ENCODE assay signal across 22 mouse cellular contexts in the genomic region with DNA sequence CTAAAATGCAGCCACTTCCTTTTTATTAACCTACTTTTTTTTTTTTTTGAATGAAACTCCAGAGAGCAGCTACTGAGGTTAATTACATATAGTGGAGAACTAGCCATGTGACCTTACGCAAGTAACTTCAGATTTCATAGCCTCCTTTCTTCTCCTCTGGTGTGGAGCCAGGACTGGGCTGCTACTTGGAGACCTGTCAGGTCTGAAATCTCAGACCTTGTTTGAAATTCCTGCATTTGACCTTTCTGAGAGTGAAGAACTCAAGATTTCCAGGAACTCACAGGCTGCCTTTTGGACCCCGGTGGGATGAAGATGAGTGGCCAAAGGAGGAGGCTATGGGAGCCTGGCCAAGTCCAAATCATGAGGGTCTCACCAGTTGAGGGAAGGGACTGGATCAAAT. TPM values are rescaled to one million over a fixed set of nuclear protein-coding genes. Genes with fewer than 3 reads are reported as not detected.
DNase-seq lines count a peak whose midpoint lies in the region; ATAC-seq lines count a peak whose summit lies in the region.
"Had no signal": no experiment of that assay in that cellular context is flagged by ENCODE, and none has a peak within 500 bp of the region (broad histone marks: within the 10 kb centered on the region; RNA-seq: fewer than 3 reads in every experiment).

No protein-coding gene starts in this region.

- peak; percentile 53 for DNase-seq in adrenal gland, postnatal 14 days
- no peak for DNase-seq in adrenal gland, adult 2 months
- DNase-seq in testis, postnatal 10 days (ENCODE audit: low spot score) = peak; percentile 27
- no peak for DNase-seq in testis, postnatal 14 days (ENCODE audit: low spot score)
- DNase-seq in left cerebral cortex, postnatal 10 days (ENCODE audit: extremely low spot score in 1 of 2, low spot score in 2 of 2) = no peak
- DNase-seq: adrenal gland, adult 8-10 months; cerebellum, adult 11-12 months; cerebellum, adult 8-10 months; cerebellum, postnatal 10 days; cerebellum, postnatal 36 days; gastrocnemius, postnatal 10 days; gastrocnemius, postnatal 36 days; heart, adult 11 months; heart, postnatal 14 days; heart, postnatal 4 days had no signal

- intact Hi-C loops in left cerebral cortex, postnatal 10 days (cut with DNase I) = no loop called here

- 0 out of 2 replicates have a peak, but pooled peaks have one; percentile 37 for ATAC-seq in megakaryocyte progenitor cell, adult 5-6 weeks (replicated peaks; ENCODE audit: poor library complexity)
- ATAC-seq: CD4-positive, CD25-positive, alpha-beta regulatory T cell, adult 4 months; forebrain, embryonic 13.5 days; hindbrain, postnatal 0 days; inflammation-experienced regulatory T-cells, adult 6 months; intestine, embryonic 16.5 days had no signal

RNA-seq across cellular contexts. Expression of gene Upp2, which starts 7.1 kb away (rescaled TPM):
- 9.5 and 52.8 TPM in 2 replicates for total RNA-seq in adrenal gland, postnatal 14 days (2021)
- total RNA-seq in adrenal gland, adult 2 months (2021) = 10 to 100 TPM; 14.5 to 16.7 TPM
- polyA plus RNA-seq in adrenal gland, adult 2 months (2012; rRNA removed) = 7.5 and 11.3 TPM in 2 replicates
- 0.37 and 0.64 TPM in 2 replicates for total RNA-seq in megakaryocyte progenitor cell, adult 5-6 weeks (2015)
- not detected in 2 replicates for total RNA-seq in megakaryocyte progenitor cell, adult 5-6 weeks (2017)
- 10 to 100 TPM; 16.6 TPM for total RNA-seq in left cerebral cortex, postnatal 10 days (2021)
- total RNA-seq: MEL had no signal
- polyA plus RNA-seq: CD4-positive, CD25-positive, alpha-beta regulatory T cell, adult 4 months had no signal

RNA-seq across cellular contexts. Expression of gene Acvr1, which starts 7.2 kb away (rescaled TPM):
- total RNA-seq in adrenal gland, postnatal 14 days (2021) = 45.0 and 50.3 TPM in 2 replicates
- 10 to 100 TPM; 34.1 to 40.5 TPM for total RNA-seq in adrenal gland, adult 2 months (2021)
- polyA plus RNA-seq in adrenal gland, adult 2 months (2012; rRNA removed) = 6.9 and 8.6 TPM in 2 replicates
- 2.3 and 3.5 TPM in 2 replicates for total RNA-seq in megakaryocyte progenitor cell, adult 5-6 weeks (2015)
- 0.87 and 0.88 TPM in 2 replicates for total RNA-seq in megakaryocyte progenitor cell, adult 5-6 weeks (2017)
- total RNA-seq in left cerebral cortex, postnatal 10 days (2021) = 10 to 100 TPM; 34.1 to 38.5 TPM
- total RNA-seq: MEL had no signal

Comparison
In these comparisons a context has a peak if more than half of its experiments do, and no peak if none do; other contexts are left out.
1. DNase-seq: peak in adrenal gland, postnatal 14 days (single experiment) and testis, postnatal 10 days (single experiment); none in adrenal gland, adult 2 months (single experiment), testis, postnatal 14 days (single experiment) and left cerebral cortex, postnatal 10 days (0 of 2).
2. RNA of gene Acvr1, which starts 7.2 kb away (total RNA-seq): 45.0 to 50.3 TPM in adrenal gland, postnatal 14 days, 34.1 to 40.5 TPM in adrenal gland, adult 2 months and 34.1 to 38.5 TPM in left cerebral cortex, postnatal 10 days; 0.87 to 3.5 TPM in megakaryocyte progenitor cell, adult 5-6 weeks; every median in the first group is over 4 times any median in the second.